Mouse (Mus musculus) intestine, embryonic 15.5 days (tissue): ENCODE results near the gene Rilpl1. TPM values are rescaled to one million over a fixed set of nuclear protein-coding genes. Genes with fewer than 3 reads are reported as not detected.

ENCODE experiments used
- ATAC-seq: fragments of 200-750 bp; cut with Nextera tagmentation; 2 replicates; pipeline ENCODE4 v1.8.0; 2017; ENCODE audit warnings: moderate TSS enrichment, moderate library complexity
- H3K27ac ChIP-seq: fragments of 300-500 bp; sonication (generic); 2 replicates; pipeline ENCODE4 v1.5.1; 2015; ENCODE audit warnings: mild to moderate bottlenecking, inconsistent platforms
- H3K27me3 ChIP-seq: fragments of 300-500 bp; sonication (generic); replicated peaks from 2 replicates; pipeline ENCODE4 v1.6.1; 2015; ENCODE audit warnings: inconsistent platforms
- H3K36me3 ChIP-seq: fragments of 300-500 bp; sonication (generic); 2 replicates; pipeline ENCODE4 v1.6.1; 2015; ENCODE audit warnings: inconsistent platforms
- H3K4me1 ChIP-seq: fragments of 300-500 bp; sonication (generic); replicated peaks from 2 replicates; pipeline ENCODE4 v1.6.1; 2015; ENCODE audit warnings: inconsistent platforms
- H3K4me2 ChIP-seq: fragments of 300-500 bp; sonication (generic); replicated peaks from 2 replicates; pipeline ENCODE4 v1.6.1; 2015; ENCODE audit warnings: mild to moderate bottlenecking, inconsistent platforms
- H3K4me3 ChIP-seq: fragments of 300-500 bp; sonication (generic); replicated peaks from 2 replicates; pipeline ENCODE4 v1.5.1; 2015; ENCODE audit warnings: inconsistent platforms
- H3K9ac ChIP-seq: fragments of 300-500 bp; sonication (generic); 2 replicates; pipeline ENCODE4 v1.6.1; 2015; ENCODE audit warnings: inconsistent platforms
- H3K9me3 ChIP-seq: fragments of 300-500 bp; sonication (generic); 2 replicates; pipeline ENCODE4 v1.6.1; 2016; ENCODE audit warnings: inconsistent platforms
- WGBS: fragments of 180-500 bp; shearing (Covaris S2); methylation state at CpG from one replicate; pipeline ENCODE4 v1.1.7; 2015; 5-methylcytosine and 5-hydroxymethylcytosine counted together
- polyA plus RNA-seq: library from polyadenylated mRNA; unstranded; fragments of >200 nt; fragmentation: Nextera tagmentation; extraction: Ambion mirVana; gene quantifications from 2 replicates; pipeline ENCODE4 v1.2.1, GENCODE M21; 2015

The Rilpl1 gene
- polyA plus RNA-seq, 1 experiment from 2014 or later: 11.9 TPM

GRCm38 (mm10) chr5:124444208-124444607, 87.0 kb downstream of the Rilpl1 start:
- H3K9me3 ChIP-seq: no peaks in the 10 kb centered on the region
- 0 out of 2 replicates have a peak overlapping the region, but pooled peaks have one; percentile 85 for H3K4me3 ChIP-seq
- H3K4me1 ChIP-seq: peaks cover 28% of the 10 kb centered on the region
- no peak overlapping the region for H3K9ac ChIP-seq
- ATAC-seq: no peak
- 64% methylated on average over 3 of the region's 3 CpGs for WGBS
- no peaks in the 10 kb centered on the region for H3K27me3 ChIP-seq
- H3K27ac ChIP-seq: peak overlapping the region; percentile 90; the same call in 1 of the 2 replicates
- peaks cover 15% of the 10 kb centered on the region for H3K36me3 ChIP-seq
- H3K4me2 ChIP-seq: 0 out of 2 replicates have a peak overlapping the region, but pooled peaks have one; percentile 93

Other genes starting within 250 kb of the Rilpl1 start
- gene Mphosph9, start 203.4 kb downstream of the Rilpl1 start, polyA plus RNA-seq: 8.0 and 10.3 TPM in 2 replicates
- 13.4 and 15.5 TPM in 2 replicates for gene 2810006K23Rik, start 203.3 kb downstream of the Rilpl1 start, polyA plus RNA-seq
- 69.0 and 118 TPM in 2 replicates for gene Cdk2ap1, start 168.3 kb downstream of the Rilpl1 start, polyA plus RNA-seq
- gene Sbno1, start 105.4 kb downstream of the Rilpl1 start, polyA plus RNA-seq: 78.6 and 90.3 TPM in 2 replicates
- 93.5 and 105 TPM in 2 replicates for gene Kmt5a, start 91.5 kb downstream of the Rilpl1 start, polyA plus RNA-seq
- 44.0 and 46.2 TPM in 2 replicates for gene Rilpl2, start 53.0 kb downstream of the Rilpl1 start, polyA plus RNA-seq
- gene Snrnp35, start 48.3 kb downstream of the Rilpl1 start, polyA plus RNA-seq: 21.4 and 23.6 TPM in 2 replicates
- gene Tmed2, start 9.3 kb upstream of the Rilpl1 start, polyA plus RNA-seq: 642 and 660 TPM in 2 replicates
- 13.9 and 15.9 TPM in 2 replicates for gene Ddx55, start 21.5 kb upstream of the Rilpl1 start, polyA plus RNA-seq
- 85.0 and 88.3 TPM in 2 replicates for gene Eif2b1, start 47.7 kb upstream of the Rilpl1 start, polyA plus RNA-seq
- 50.6 and 57.6 TPM in 2 replicates for gene Gtf2h3, start 47.7 kb upstream of the Rilpl1 start, polyA plus RNA-seq
- 57.8 and 59.3 TPM in 2 replicates for gene Atp6v0a2, start 97.2 kb upstream of the Rilpl1 start, polyA plus RNA-seq
- 0.04 and 0.10 TPM in 2 replicates for gene Dnah10, start 193.7 kb upstream of the Rilpl1 start, polyA plus RNA-seq